Mouse (Mus musculus) limb, embryonic 11.5 days (tissue): ENCODE data around the gene Klf2. TPM values are rescaled to one million over a fixed set of nuclear protein-coding genes. Genes with fewer than 3 reads are reported as not detected.

Experiments
- ATAC-seq: fragments of 200-750 bp; cut with Nextera tagmentation; 2 replicates; pipeline ENCODE4 v1.8.0; 2017; ENCODE audit warnings: low read depth; ENCODE audit not compliant: insufficient number of reproducible peaks, low FRiP score, low TSS enrichment
- DNase-seq: peaks from one replicate; pipeline ENCODE4 v3.0.0-alpha.2; 2015; ENCODE audit warnings: low spot score
- H3K27ac ChIP-seq: fragments of 300-500 bp; sonication (generic); replicated peaks from 2 replicates; pipeline ENCODE4 v1.5.1; 2014; ENCODE audit warnings: low read depth, mild to moderate bottlenecking, low read length
- H3K27me3 ChIP-seq: fragments of 300-500 bp; sonication (generic); 2 replicates; pipeline ENCODE4 v1.6.1; 2014; ENCODE audit warnings: mild to moderate bottlenecking, low read length, mixed read lengths; ENCODE audit not compliant: control insufficient read depth, insufficient read depth
- H3K36me3 ChIP-seq: fragments of 300-500 bp; sonication (generic); 2 replicates; pipeline ENCODE4 v1.6.1; 2014; ENCODE audit warnings: mild to moderate bottlenecking, low read length, moderate library complexity, mixed read lengths; ENCODE audit not compliant: control insufficient read depth, insufficient read depth
- H3K4me1 ChIP-seq: fragments of 300-500 bp; sonication (generic); 2 replicates; pipeline ENCODE4 v1.6.1; 2014; ENCODE audit warnings: low read length, mixed read lengths; ENCODE audit not compliant: control insufficient read depth, insufficient read depth
- H3K4me2 ChIP-seq: fragments of 300-500 bp; sonication (generic); 2 replicates; pipeline ENCODE4 v1.6.1; 2014; ENCODE audit warnings: low read depth, mild to moderate bottlenecking, moderate library complexity; ENCODE audit not compliant: severe bottlenecking
- H3K4me3 ChIP-seq: fragments of 300-500 bp; sonication (generic); 2 replicates; pipeline ENCODE4 v1.5.1; 2014; ENCODE audit warnings: low read depth, low read length
- H3K9ac ChIP-seq: fragments of 300-500 bp; sonication (generic); 2 replicates; pipeline ENCODE4 v1.6.1; 2014; ENCODE audit warnings: mild to moderate bottlenecking, low read length
- H3K9me3 ChIP-seq: fragments of 300-500 bp; sonication (generic); 2 replicates; pipeline ENCODE4 v1.6.1; 2016; ENCODE audit warnings: low read length; ENCODE audit not compliant: control insufficient read depth
- WGBS: fragments of 180-500 bp; shearing (Covaris S2); extraction: QIAGEN DNeasy Blood & Tissue Kit; methylation state at CpG from one replicate; pipeline ENCODE4 v1.1.7; 2014; 5-methylcytosine and 5-hydroxymethylcytosine counted together
- polyA plus RNA-seq: library from polyadenylated mRNA; unstranded; fragments of >200 nt; fragmentation: Nextera tagmentation; extraction: Ambion mirVana; gene quantifications from 2 replicates; pipeline ENCODE4 v1.2.1, GENCODE M21; 2014

Gene Klf2
- polyA plus RNA-seq, 1 experiment from 2014 or later: 4.2 TPM

DNA sequence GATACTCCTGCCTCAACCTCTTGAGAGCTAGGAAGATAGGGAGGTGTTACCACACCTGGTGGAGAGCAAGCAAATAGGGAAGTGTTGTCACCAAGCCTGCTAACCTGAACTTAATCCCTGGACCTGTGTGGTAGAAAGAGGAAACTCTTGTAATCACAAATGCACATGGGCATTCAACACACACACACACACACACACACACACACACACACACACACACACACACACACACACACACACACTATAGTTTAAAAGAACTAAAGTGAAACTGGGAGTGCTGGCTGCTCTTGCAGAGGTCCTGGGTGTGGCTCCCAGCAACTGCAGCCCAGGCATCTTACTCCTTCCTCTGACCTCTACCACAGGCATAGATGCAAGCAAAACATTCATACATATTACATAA, 41.3 kb downstream of the Klf2 start:
- no peak for DNase-seq
- H3K36me3 ChIP-seq: peaks cover 27% of the 10 kb centered on the region; the same call in 1 of the 2 replicates
- H3K27ac ChIP-seq: no peak overlapping the region
- no peaks in the 10 kb centered on the region for H3K4me1 ChIP-seq
- no peaks in the 10 kb centered on the region for H3K27me3 ChIP-seq
- ATAC-seq: no peak
- H3K4me3 ChIP-seq: no peak overlapping the region
- H3K4me2 ChIP-seq: no peak overlapping the region
- no peak overlapping the region for H3K9ac ChIP-seq
- no peaks in the 10 kb centered on the region for H3K9me3 ChIP-seq

DNA sequence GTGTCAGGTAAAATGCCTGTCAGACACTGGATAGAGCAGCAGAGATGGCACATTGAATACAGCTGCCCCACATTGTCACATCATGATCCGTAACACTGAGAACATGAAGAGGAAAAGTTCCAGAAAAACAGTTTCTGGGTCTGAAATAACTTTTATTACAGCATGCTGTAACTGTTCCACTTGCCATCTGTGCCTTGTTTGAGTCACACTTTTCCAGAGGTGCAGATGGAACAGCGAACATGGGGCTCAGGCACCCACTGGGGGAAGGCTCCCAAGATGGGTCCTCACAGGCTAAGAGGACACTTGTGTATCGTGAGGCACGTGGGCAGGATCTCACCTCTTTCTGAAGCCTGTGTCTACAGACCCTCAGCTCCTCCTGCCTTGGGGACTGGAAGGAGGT, 43.9 kb downstream of the Klf2 start:
- WGBS: 94% methylated on average over 4 of the region's 4 CpGs
- no peaks in the 10 kb centered on the region for H3K4me1 ChIP-seq
- H3K36me3 ChIP-seq: peaks cover 31% of the 10 kb centered on the region; the same call in 1 of the 2 replicates
- no peak overlapping the region for H3K4me2 ChIP-seq
- H3K4me3 ChIP-seq: no peak overlapping the region
- no peaks in the 10 kb centered on the region for H3K9me3 ChIP-seq
- DNase-seq (no peak), ATAC-seq (no peak)
- no peak overlapping the region for H3K27ac ChIP-seq
- H3K9ac ChIP-seq: no peak overlapping the region
- H3K27me3 ChIP-seq: no peaks in the 10 kb centered on the region

DNA sequence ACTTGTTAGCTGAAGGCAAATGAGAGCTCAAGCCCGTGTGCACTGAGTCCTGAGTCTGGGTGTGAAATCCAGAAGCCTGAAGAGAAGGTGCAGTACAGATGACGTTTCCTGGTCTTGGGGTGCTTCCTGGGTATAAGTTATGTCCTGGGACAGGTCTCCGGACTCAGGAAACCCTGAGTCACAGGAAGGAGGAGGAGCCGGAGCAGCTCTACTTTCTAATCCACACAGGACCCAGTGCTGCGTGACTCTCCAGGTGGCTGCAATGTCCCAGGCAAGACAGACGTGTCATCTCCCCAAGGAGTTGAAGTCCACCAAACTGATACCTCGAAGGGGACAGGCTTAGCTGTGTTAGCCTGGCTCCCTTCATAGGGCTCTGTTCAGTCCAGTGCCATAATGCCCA, 44.6 kb downstream of the Klf2 start:
- ATAC-seq (no peak), DNase-seq (no peak)
- Histone ChIP-seq H3K4me1 (no peaks in the 10 kb centered on the region), H3K9me3 (no peaks in the 10 kb centered on the region), H3K9ac (no peak overlapping the region), H3K36me3 (peaks cover 30% of the 10 kb centered on the region; the same call in 1 of the 2 replicates), H3K4me2 (no peak overlapping the region), H3K27me3 (no peaks in the 10 kb centered on the region), H3K4me3 (no peak overlapping the region), H3K27ac (no peak overlapping the region)
- 88% methylated on average over 7 of the region's 7 CpGs for WGBS

DNA sequence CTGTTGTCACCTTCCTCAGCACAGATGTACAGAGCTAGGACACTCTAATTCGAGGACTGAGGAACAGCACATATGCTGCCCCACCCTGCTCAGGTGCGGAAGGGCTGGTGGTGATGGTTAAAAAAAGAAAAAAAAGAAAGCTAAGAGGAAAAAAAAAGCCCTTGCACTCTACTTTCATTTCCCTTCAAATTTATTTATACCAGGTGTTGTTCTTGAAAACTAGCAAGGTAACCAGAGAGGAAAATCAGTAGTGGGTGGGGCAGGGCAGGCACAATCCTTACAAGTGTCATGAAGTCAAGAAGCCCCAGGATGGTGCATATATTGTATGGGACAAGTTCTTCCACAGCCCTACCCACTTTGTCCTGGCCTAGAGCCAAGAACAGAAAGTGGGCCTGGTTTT, 46.2 kb downstream of the Klf2 start:
- Histone ChIP-seq H3K27me3 (no peaks in the 10 kb centered on the region), H3K9ac (no peak overlapping the region), H3K4me1 (no peaks in the 10 kb centered on the region), H3K4me3 (no peak overlapping the region), H3K4me2 (no peak overlapping the region), H3K27ac (no peak overlapping the region), H3K36me3 (peaks cover 34% of the 10 kb centered on the region), H3K9me3 (no peaks in the 10 kb centered on the region)
- DNase-seq: no peak
- 95% methylated on average over 2 of the region's 2 CpGs for WGBS
- no peak for ATAC-seq

DNA sequence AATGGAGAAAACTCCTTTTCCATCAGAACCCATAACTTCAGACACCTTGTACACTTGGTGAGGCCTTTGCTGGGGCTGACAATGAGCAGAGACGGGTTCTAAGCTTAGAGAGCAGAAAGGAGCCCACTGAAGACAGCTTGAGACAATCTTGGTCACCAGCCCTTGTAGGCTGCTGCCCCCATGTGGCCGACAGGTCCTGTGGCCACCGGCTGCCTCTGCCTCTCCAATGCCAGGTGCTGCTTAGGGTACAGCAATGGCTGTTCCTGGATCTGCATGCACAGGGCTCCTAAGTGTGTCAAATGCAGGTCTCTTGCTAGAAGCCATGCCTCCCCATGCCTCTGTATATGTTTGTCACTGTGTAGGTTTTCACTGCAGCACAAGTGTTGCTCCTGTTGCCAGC, 47.0 kb downstream of the Klf2 start:
- no peak for ATAC-seq
- DNase-seq: peak; percentile 67
- H3K36me3 ChIP-seq: peaks cover 38% of the 10 kb centered on the region

DNA sequence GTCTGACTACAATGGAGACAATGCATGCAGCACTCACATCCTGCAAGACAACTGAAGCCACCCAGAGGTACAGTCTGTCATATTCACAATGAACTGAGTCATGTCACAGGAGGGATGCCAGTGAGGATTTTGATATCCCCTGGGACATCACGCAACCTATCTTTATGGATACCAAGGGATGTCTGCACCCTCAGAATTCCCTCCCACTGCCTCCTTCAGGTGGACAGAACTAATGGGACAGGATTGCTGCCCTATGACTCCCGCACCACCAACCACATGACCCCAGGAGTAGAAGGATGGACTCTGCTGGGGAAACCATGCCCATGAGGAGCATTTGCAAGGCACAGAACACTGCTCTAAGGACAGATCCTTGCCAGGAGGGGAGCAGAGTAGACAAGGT, 47.6 kb downstream of the Klf2 start:
- H3K4me1 ChIP-seq: no peaks in the 10 kb centered on the region
- no peak for ATAC-seq
- H3K4me3 ChIP-seq: no peak overlapping the region
- peaks cover 42% of the 10 kb centered on the region for H3K36me3 ChIP-seq
- no peaks in the 10 kb centered on the region for H3K27me3 ChIP-seq
- no peaks in the 10 kb centered on the region for H3K9me3 ChIP-seq
- no peak overlapping the region for H3K27ac ChIP-seq
- DNase-seq: no peak
- no peak overlapping the region for H3K4me2 ChIP-seq
- H3K9ac ChIP-seq: no peak overlapping the region
- WGBS: 93% methylated on average over 2 of the region's 2 CpGs

More for the DNA sequence above, 47.0 kb downstream of the Klf2 start:
- WGBS: 42% methylated on average over 3 of the region's 3 CpGs
- H3K9ac ChIP-seq: no peak overlapping the region
- no peak overlapping the region for H3K4me3 ChIP-seq
- no peaks in the 10 kb centered on the region for H3K4me1 ChIP-seq
- no peaks in the 10 kb centered on the region for H3K27me3 ChIP-seq
- H3K27ac ChIP-seq: no peak overlapping the region
- H3K9me3 ChIP-seq: no peaks in the 10 kb centered on the region
- no peak overlapping the region for H3K4me2 ChIP-seq

Other genes with a start within 250 kb of the Klf2 start
- 0.04 TPM in 1 of 2 replicates, not detected in the other for gene Olfr373, start 235.9 kb upstream of the Klf2 start, polyA plus RNA-seq
- not detected in 2 replicates for gene Olfr374, start 212.0 kb upstream of the Klf2 start, polyA plus RNA-seq
- 789 and 800 TPM in 2 replicates for gene Tpm4, start 184.1 kb upstream of the Klf2 start, polyA plus RNA-seq
- 98.8 and 123 TPM in 2 replicates for gene Rab8a, start 157.8 kb upstream of the Klf2 start, polyA plus RNA-seq
- 0.20 TPM in 1 of 2 replicates, not detected in the other for gene Hsh2d, start 129.4 kb upstream of the Klf2 start, polyA plus RNA-seq
- not detected in 2 replicates for gene Cib3, start 106.2 kb upstream of the Klf2 start, polyA plus RNA-seq
- gene Gm11034, start 105.4 kb upstream of the Klf2 start, polyA plus RNA-seq: not detected in 2 replicates
- 66.1 and 69.3 TPM in 2 replicates for gene Fam32a, start 99.3 kb upstream of the Klf2 start, polyA plus RNA-seq
- gene Ap1m1, start 79.0 kb upstream of the Klf2 start, polyA plus RNA-seq: 117 and 118 TPM in 2 replicates
- 36.7 and 36.8 TPM in 2 replicates for gene Gm10282, start 13.8 kb upstream of the Klf2 start, polyA plus RNA-seq
- gene Eps15l1, start 102.4 kb downstream of the Klf2 start, polyA plus RNA-seq: 82.2 and 83.7 TPM in 2 replicates
- gene Calr3, start 124.8 kb downstream of the Klf2 start, polyA plus RNA-seq: 0.79 and 1.5 TPM in 2 replicates
- 13.5 and 14.8 TPM in 2 replicates for gene 1700030K09Rik, start 124.8 kb downstream of the Klf2 start, polyA plus RNA-seq
- gene Cherp, start 156.2 kb downstream of the Klf2 start, polyA plus RNA-seq: 75.7 and 91.6 TPM in 2 replicates
- 16.9 and 19.2 TPM in 2 replicates for gene Slc35e1, start 173.6 kb downstream of the Klf2 start, polyA plus RNA-seq
- gene Med26, start 229.2 kb downstream of the Klf2 start, polyA plus RNA-seq: 14.8 and 16.3 TPM in 2 replicates